In the genomic region with DNA sequence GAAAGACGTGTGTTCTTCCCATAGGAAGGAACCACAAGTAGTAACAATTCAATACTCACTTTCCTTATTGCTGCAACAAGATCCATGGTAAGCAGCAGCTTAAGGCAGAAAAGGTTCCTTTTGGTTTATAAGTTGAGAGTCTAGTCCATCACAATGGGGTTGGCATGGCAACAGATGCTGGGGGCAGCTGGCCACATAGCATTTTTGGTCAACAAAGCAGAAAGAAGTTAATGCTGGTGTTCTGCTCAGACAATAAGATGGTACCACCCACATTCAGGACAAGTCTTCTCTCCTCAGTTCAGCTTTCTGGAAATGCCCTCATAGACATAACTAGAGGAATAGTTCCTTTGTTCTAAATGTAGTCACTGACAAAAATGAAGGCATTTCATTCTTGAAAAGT, we compare ENCODE assay signal across 10 mouse cellular contexts. TPM values are rescaled to one million over a fixed set of nuclear protein-coding genes. Genes with fewer than 3 reads are reported as not detected.
DNase-seq lines count a peak whose midpoint lies in the region; TF ChIP-seq lines count a peak whose summit lies in the region.
"Had no signal": no experiment of that assay in that cellular context is flagged by ENCODE, and none has a peak within 500 bp of the region (broad histone marks: within the 10 kb centered on the region; RNA-seq: fewer than 3 reads in every experiment).

A gene (minus strand): TSS at position 101 of the 400 bp plus-strand sequence.

- WGBS in heart, adult 2 months = 23% methylated on average over 1 of the region's 1 CpGs

- H3K27me3 ChIP-seq in heart, adult 2 months (ENCODE audit: control insufficient read depth, insufficient read depth, low read length) = no peaks in the 10 kb centered on the region
- H3K27me3 ChIP-seq: kidney, embryonic 15.5 days had no signal

- H3K9ac ChIP-seq in heart, adult 2 months (ENCODE audit: low read depth, low read length) = no peak within 1 kb of the TSS
- H3K9ac ChIP-seq: kidney, embryonic 15.5 days; liver, postnatal 0 days had no signal

- intact Hi-C loops in heart, adult 2 months (cut with DNase I) = no loop called here
- intact Hi-C loops in heart, postnatal 10 days (cut with DNase I) = no loop called here
- intact Hi-C loops in left cerebral cortex, postnatal 14 days (cut with DNase I) = no loop called here

- no peak for TF ChIP-seq CTCF in heart, adult 2 months (IDR thresholded peaks at IDR 0.05)
- no peak for TF ChIP-seq CTCF in cortical plate, adult 2 months (IDR thresholded peaks at IDR 0.05; ENCODE audit: extremely low read depth, insufficient read depth, low read length)

- H3K4me3 ChIP-seq in heart, adult 2 months = no peak within 1 kb of the TSS
- no peak within 1 kb of the TSS for H3K4me3 ChIP-seq in cortical plate, adult 2 months (ENCODE audit: insufficient read depth, low read length)
- H3K4me3 ChIP-seq: kidney, embryonic 15.5 days had no signal

- no peaks in the 10 kb centered on the region for H3K36me3 ChIP-seq in heart, adult 2 months (ENCODE audit: control insufficient read depth, insufficient read depth, low read length)
- H3K36me3 ChIP-seq: kidney, embryonic 15.5 days had no signal

- no peaks in the 10 kb centered on the region for H3K4me1 ChIP-seq in heart, adult 2 months (ENCODE audit: control insufficient read depth, insufficient read depth, low read length)
- no peaks in the 10 kb centered on the region for H3K4me1 ChIP-seq in cortical plate, adult 2 months (ENCODE audit: control insufficient read depth, insufficient read depth, low read length)
- H3K4me1 ChIP-seq: kidney, embryonic 15.5 days had no signal

- no peaks in the 10 kb centered on the region for H3K79me2 ChIP-seq in heart, adult 2 months (replicated peaks; ENCODE audit: control insufficient read depth, insufficient read depth, low read length)

- no peak for TF ChIP-seq POLR2A in heart, adult 2 months (IDR thresholded peaks at IDR 0.05; ENCODE audit: insufficient read depth, low read depth, low read length)
- no peak for TF ChIP-seq POLR2A in cortical plate, adult 2 months (IDR thresholded peaks at IDR 0.05; ENCODE audit: extremely low read depth, insufficient read depth, low read length)

- no peak within 1 kb of the TSS for H3K27ac ChIP-seq in heart, adult 2 months
- H3K27ac ChIP-seq in cortical plate, adult 2 months (ENCODE audit: insufficient read depth, low read length) = no peak within 1 kb of the TSS
- H3K27ac ChIP-seq: kidney, embryonic 15.5 days had no signal

- DNase-seq in heart, adult 2 months = no peak
- DNase-seq in heart, adult 9 months (ENCODE audit: low spot score in 2 of 2) = no peak
- no peak for DNase-seq in heart, postnatal 10 days
- DNase-seq in left cerebral cortex, postnatal 14 days (ENCODE audit: low spot score in 2 of 2) = no peak
- no peak for DNase-seq in urinary bladder, postnatal 10 days (ENCODE audit: low spot score)
- no peak for DNase-seq in lung, postnatal 14 days
- DNase-seq in adrenal gland, adult 2 months = no peak
- DNase-seq: liver, postnatal 0 days had no signal

- no peak for TF ChIP-seq EP300 in heart, adult 2 months (IDR thresholded peaks at IDR 0.05; ENCODE audit: insufficient read depth, low read depth, low read length)

RNA-seq across cellular contexts. Expression of the gene that starts here (rescaled TPM):
- 10 to 100 TPM; 18.8 to 19.9 TPM for total RNA-seq in heart, adult 2 months (2021)
- 10.8 and 18.1 TPM in 2 replicates for polyA plus RNA-seq in heart, adult 2 months (2012; rRNA removed)
- polyA plus RNA-seq in cortical plate, adult 2 months (2012; rRNA removed) = 23.1 and 23.8 TPM in 2 replicates
- 10 to 100 TPM; 11.8 to 25.2 TPM for total RNA-seq in heart, postnatal 10 days (2021)
- total RNA-seq in left cerebral cortex, postnatal 14 days (2021) = 10 to 100 TPM; 58.3 to 62.2 TPM
- total RNA-seq in adrenal gland, adult 2 months (2021) = 1 to 10 TPM in 1 of 2 experiments, under 1 TPM in 1; 0.95 to 1.6 TPM
- 0.15 and 0.31 TPM in 2 replicates for polyA plus RNA-seq in adrenal gland, adult 2 months (2012; rRNA removed)

Comparison
In these comparisons a context has a peak if more than half of its experiments do, and no peak if none do; other contexts are left out.
1. RNA of the gene that starts here (total RNA-seq): 58.3 to 62.2 TPM in left cerebral cortex, postnatal 14 days, 11.8 to 25.2 TPM in heart, postnatal 10 days and 18.8 to 19.9 TPM in heart, adult 2 months; 0.95 to 1.6 TPM in adrenal gland, adult 2 months; every median in the first group is over 4 times any median in the second.